Mouse (Mus musculus): Measurements from ENCODE around the gene Begain. TPM values are rescaled to one million over a fixed set of nuclear protein-coding genes. Genes with fewer than 3 reads are reported as not detected.

Gene Begain
- 100 to 1,000 TPM; 157 to 159 TPM for total RNA-seq (2021)
- long read RNA-seq, experiment 1, transcript Begain-203 (7 exons, 2,707 nt) = major isoform, 83 of 137 reads
- long read RNA-seq, experiment 1, partial matches to known transcripts = 9 of 137 reads
- long read RNA-seq, experiment 1, other reads (novel, unspliced or antisense) = 45 of 137 reads
- long read RNA-seq, experiment 2, transcript Begain-203 (7 exons, 2,707 nt) = major isoform, 115 of 185 reads
- long read RNA-seq, experiment 2, partial matches to known transcripts = 11 of 185 reads
- long read RNA-seq, experiment 2, other reads (novel, unspliced or antisense) = 59 of 185 reads

GRCm38 (mm10) chr12:109068167-109068653 lies at the start of gene Begain:
TSS of gene Begain (minus strand) at chr12:109068217.
- no peak for DNase-seq (ENCODE audit: low spot score in 2 of 2)

GRCm38 (mm10) chr12:109115707-109116106 lies 47.7 kb upstream of the Begain start:
- no peak for DNase-seq (ENCODE audit: low spot score in 2 of 2)

GRCm38 (mm10) chr12:109115161-109115560 lies 47.1 kb upstream of the Begain start:
- no peak for DNase-seq (ENCODE audit: low spot score in 2 of 2)

GRCm38 (mm10) chr12:109112996-109113592 lies 45.1 kb upstream of the Begain start:
- no peak for DNase-seq (ENCODE audit: low spot score in 2 of 2)

GRCm38 (mm10) chr12:109112354-109112995 lies 44.5 kb upstream of the Begain start:
- no peak for DNase-seq (ENCODE audit: low spot score in 2 of 2)

- DNase-seq (ENCODE audit: low spot score in 2 of 2) = no peak
Measured at GRCm38 (mm10) chr12:109108911-109109310, 40.9 kb upstream of the Begain start.

GRCm38 (mm10) chr12:109100381-109100780 lies 32.4 kb upstream of the Begain start:
- no peak for DNase-seq (ENCODE audit: low spot score in 2 of 2)

GRCm38 (mm10) chr12:109090456-109091130 lies 22.6 kb upstream of the Begain start:
- no peak for DNase-seq (ENCODE audit: low spot score in 2 of 2)

GRCm38 (mm10) chr12:109090041-109090440 lies 22.0 kb upstream of the Begain start:
- no peak for DNase-seq (ENCODE audit: low spot score in 2 of 2)

- DNase-seq (ENCODE audit: low spot score in 2 of 2) = no peak
Measured at GRCm38 (mm10) chr12:109086111-109086510, 18.1 kb upstream of the Begain start.

GRCm38 (mm10) chr12:109085674-109086073 lies 17.7 kb upstream of the Begain start:
- peak; percentile 22 to 36 for DNase-seq (ENCODE audit: low spot score in 2 of 2)

- DNase-seq (ENCODE audit: low spot score in 2 of 2) = no peak
Measured at GRCm38 (mm10) chr12:109085046-109085445, 17.0 kb upstream of the Begain start.

- no peak for DNase-seq (ENCODE audit: low spot score in 2 of 2)
Measured at GRCm38 (mm10) chr12:109083476-109083875, 15.5 kb upstream of the Begain start.

GRCm38 (mm10) chr12:109077036-109077435 lies 9.0 kb upstream of the Begain start:
- DNase-seq (ENCODE audit: low spot score in 2 of 2) = no peak

GRCm38 (mm10) chr12:109074777-109075285 lies 6.8 kb upstream of the Begain start:
- DNase-seq (ENCODE audit: low spot score in 2 of 2) = no peak

- no peak for DNase-seq (ENCODE audit: low spot score in 2 of 2)
Measured at GRCm38 (mm10) chr12:109074106-109074505, 6.1 kb upstream of the Begain start.

GRCm38 (mm10) chr12:109071248-109071647 lies 3.2 kb upstream of the Begain start:
- no peak for DNase-seq (ENCODE audit: low spot score in 2 of 2)

GRCm38 (mm10) chr12:109069751-109070150 lies 1.7 kb upstream of the Begain start:
- no peak for DNase-seq (ENCODE audit: low spot score in 2 of 2)

- no peak for DNase-seq (ENCODE audit: low spot score in 2 of 2)
Measured at GRCm38 (mm10) chr12:109068738-109069137, 721 bp upstream of the Begain start.

- DNase-seq (ENCODE audit: low spot score in 2 of 2) = peak; percentile 28 to 41
Measured at GRCm38 (mm10) chr12:109067561-109068135, 369 bp downstream of the Begain start.

- no peak for DNase-seq (ENCODE audit: low spot score in 2 of 2)
Measured at GRCm38 (mm10) chr12:109058660-109059059, 9.4 kb downstream of the Begain start.
